Mouse (Mus musculus): ENCODE results near the gene Stmnd1. TPM values are rescaled to one million over a fixed set of nuclear protein-coding genes. Genes with fewer than 3 reads are reported as not detected.
A peak's percentile ranks its signal among the peaks of the same experiment; 100 is the strongest.

Gene Stmnd1
- polyA plus RNA-seq, 1 experiment, result 0.06 TPM

GRCm38 (mm10) chr13:46288372-46288771 is 14.9 kb downstream of the Stmnd1 start:
- no peak for TF ChIP-seq CTCF (conservative IDR thresholded peaks at IDR 0.05; ENCODE audit: insufficient read depth, insufficient read length, low read depth, low read length)
- no peak for TF ChIP-seq POLR2A (IDR thresholded peaks at IDR 0.05; ENCODE audit: low read depth, low read length)
- Histone ChIP-seq H3K4me3 (ENCODE audit: insufficient read depth, low read depth, low read length) (no peak overlapping the region), H3K27ac (ENCODE audit: insufficient read depth, low read depth, low read length) (no peak overlapping the region), H3K4me1 (ENCODE audit: control insufficient read depth, insufficient read depth, low read length) (peaks cover 4% of the 10 kb centered on the region; the same call in 1 of the 2 replicates), H3K36me3 (ENCODE audit: control insufficient read depth, insufficient read depth, low read length) (no peaks in the 10 kb centered on the region), H3K27me3 (replicated peaks; ENCODE audit: control insufficient read depth, insufficient read depth, low read length) (no peaks in the 10 kb centered on the region)
- WGBS, result 52% methylated on average over 5 of the region's 5 CpGs
- peak; percentile 51 for DNase-seq

- TF ChIP-seq CTCF (conservative IDR thresholded peaks at IDR 0.05; ENCODE audit: insufficient read depth, insufficient read length, low read depth, low read length), result no peak
- TF ChIP-seq POLR2A (IDR thresholded peaks at IDR 0.05; ENCODE audit: low read depth, low read length), result no peak
- DNase-seq, result no peak
- Histone ChIP-seq H3K4me1 (ENCODE audit: control insufficient read depth, insufficient read depth, low read length) (peaks cover 19% of the 10 kb centered on the region), H3K36me3 (ENCODE audit: control insufficient read depth, insufficient read depth, low read length) (no peaks in the 10 kb centered on the region), H3K27me3 (replicated peaks; ENCODE audit: control insufficient read depth, insufficient read depth, low read length) (no peaks in the 10 kb centered on the region), H3K27ac (ENCODE audit: insufficient read depth, low read depth, low read length) (no peak overlapping the region), H3K4me3 (ENCODE audit: insufficient read depth, low read depth, low read length) (no peak overlapping the region)
- 81% methylated on average over 1 of the region's 1 CpGs for WGBS
Observed at GRCm38 (mm10) chr13:46290537-46290936, 17.0 kb downstream of the Stmnd1 start.

- no peaks in the 10 kb centered on the region for H3K27me3 ChIP-seq (replicated peaks; ENCODE audit: control insufficient read depth, insufficient read depth, low read length)
- TF ChIP-seq CTCF (conservative IDR thresholded peaks at IDR 0.05; ENCODE audit: insufficient read depth, insufficient read length, low read depth, low read length), result no peak
- no peak for TF ChIP-seq POLR2A (IDR thresholded peaks at IDR 0.05; ENCODE audit: low read depth, low read length)
- no peaks in the 10 kb centered on the region for H3K36me3 ChIP-seq (ENCODE audit: control insufficient read depth, insufficient read depth, low read length)
- DNase-seq, result peak; percentile 93
- peaks cover 19% of the 10 kb centered on the region for H3K4me1 ChIP-seq (ENCODE audit: control insufficient read depth, insufficient read depth, low read length)
- H3K27ac ChIP-seq (ENCODE audit: insufficient read depth, low read depth, low read length), result peak overlapping the region; percentile 94
- H3K4me3 ChIP-seq (ENCODE audit: insufficient read depth, low read depth, low read length), result no peak overlapping the region
Observed at GRCm38 (mm10) chr13:46294365-46294764, 20.8 kb downstream of the Stmnd1 start.

GRCm38 (mm10) chr13:46297701-46298100 is 24.2 kb downstream of the Stmnd1 start:
- Histone ChIP-seq H3K27me3 (replicated peaks; ENCODE audit: control insufficient read depth, insufficient read depth, low read length) (no peaks in the 10 kb centered on the region), H3K27ac (ENCODE audit: insufficient read depth, low read depth, low read length) (0 out of 2 replicates have a peak overlapping the region, but pooled peaks have one; percentile 14), H3K4me1 (ENCODE audit: control insufficient read depth, insufficient read depth, low read length) (peaks cover 19% of the 10 kb centered on the region), H3K36me3 (ENCODE audit: control insufficient read depth, insufficient read depth, low read length) (no peaks in the 10 kb centered on the region), H3K4me3 (ENCODE audit: insufficient read depth, low read depth, low read length) (no peak overlapping the region)
- no peak for DNase-seq
- 75% methylated on average over 4 of the region's 4 CpGs for WGBS
- no peak for TF ChIP-seq POLR2A (IDR thresholded peaks at IDR 0.05; ENCODE audit: low read depth, low read length)

GRCm38 (mm10) chr13:46310790-46311189 is 37.3 kb downstream of the Stmnd1 start:
- DNase-seq, result peak; percentile 74
- Histone ChIP-seq H3K36me3 (ENCODE audit: control insufficient read depth, insufficient read depth, low read length) (no peaks in the 10 kb centered on the region), H3K4me1 (ENCODE audit: control insufficient read depth, insufficient read depth, low read length) (peaks cover 8% of the 10 kb centered on the region; the same call in 1 of the 2 replicates), H3K4me3 (ENCODE audit: insufficient read depth, low read depth, low read length) (no peak overlapping the region), H3K27ac (ENCODE audit: insufficient read depth, low read depth, low read length) (no peak overlapping the region), H3K27me3 (replicated peaks; ENCODE audit: control insufficient read depth, insufficient read depth, low read length) (no peaks in the 10 kb centered on the region)
- 24% methylated on average over 10 of the region's 10 CpGs for WGBS
- TF ChIP-seq CTCF (conservative IDR thresholded peaks at IDR 0.05; ENCODE audit: insufficient read depth, insufficient read length, low read depth, low read length), result peak; percentile 69
- TF ChIP-seq POLR2A (IDR thresholded peaks at IDR 0.05; ENCODE audit: low read depth, low read length), result no peak

- DNase-seq, result peak; percentile 92
- peaks cover 8% of the 10 kb centered on the region; the same call in 1 of the 2 replicates for H3K4me1 ChIP-seq (ENCODE audit: control insufficient read depth, insufficient read depth, low read length)
- 25% methylated on average over 5 of the region's 5 CpGs for WGBS
- no peak for TF ChIP-seq CTCF (conservative IDR thresholded peaks at IDR 0.05; ENCODE audit: insufficient read depth, insufficient read length, low read depth, low read length)
- no peak for TF ChIP-seq POLR2A (IDR thresholded peaks at IDR 0.05; ENCODE audit: low read depth, low read length)
- no peaks in the 10 kb centered on the region for H3K27me3 ChIP-seq (replicated peaks; ENCODE audit: control insufficient read depth, insufficient read depth, low read length)
- H3K36me3 ChIP-seq (ENCODE audit: control insufficient read depth, insufficient read depth, low read length), result no peaks in the 10 kb centered on the region
- H3K27ac ChIP-seq (ENCODE audit: insufficient read depth, low read depth, low read length), result no peak overlapping the region
- H3K4me3 ChIP-seq (ENCODE audit: insufficient read depth, low read depth, low read length), result no peak overlapping the region
Observed at GRCm38 (mm10) chr13:46313176-46313575, 39.7 kb downstream of the Stmnd1 start.

DNA sequence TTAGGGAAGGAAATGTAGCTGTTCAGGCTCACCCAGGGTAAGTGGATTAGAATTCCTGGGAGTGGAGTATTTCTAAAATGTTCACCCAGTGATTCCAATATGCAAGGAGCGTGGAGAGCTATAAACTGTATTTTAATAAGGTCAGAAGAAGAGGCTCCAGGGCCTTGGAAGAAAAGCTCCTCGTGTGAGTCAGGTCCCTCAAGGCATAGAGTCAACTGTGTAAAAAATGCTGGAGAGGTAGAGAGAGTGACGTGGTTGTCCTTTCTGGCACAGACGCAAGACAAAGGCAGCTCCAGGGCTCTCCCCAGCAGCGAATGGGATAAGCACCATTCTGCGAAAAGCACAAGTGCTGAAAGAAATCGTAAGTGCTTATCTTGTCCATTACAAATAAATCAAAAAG is 41.6 kb downstream of the Stmnd1 start:
- Histone ChIP-seq H3K4me1 (ENCODE audit: control insufficient read depth, insufficient read depth, low read length) (peaks cover 8% of the 10 kb centered on the region; the same call in 1 of the 2 replicates), H3K27ac (ENCODE audit: insufficient read depth, low read depth, low read length) (no peak overlapping the region), H3K36me3 (ENCODE audit: control insufficient read depth, insufficient read depth, low read length) (no peaks in the 10 kb centered on the region), H3K4me3 (ENCODE audit: insufficient read depth, low read depth, low read length) (no peak overlapping the region), H3K27me3 (replicated peaks; ENCODE audit: control insufficient read depth, insufficient read depth, low read length) (no peaks in the 10 kb centered on the region)
- 78% methylated on average over 7 of the region's 7 CpGs for WGBS
- DNase-seq, result no peak
- TF ChIP-seq CTCF (conservative IDR thresholded peaks at IDR 0.05; ENCODE audit: insufficient read depth, insufficient read length, low read depth, low read length) (no peak), POLR2A (IDR thresholded peaks at IDR 0.05; ENCODE audit: low read depth, low read length) (no peak)

Data from kidney, adult 2 months (tissue).